Mouse (Mus musculus) gastrocnemius, adult 8-10 months (tissue): ENCODE results near the gene 1700020D05Rik. TPM values are rescaled to one million over a fixed set of nuclear protein-coding genes. Genes with fewer than 3 reads are reported as not detected.
A peak's percentile ranks its signal among the peaks of the same experiment; 100 is the strongest.

Experiments used
- DNase-seq, 2 experiments: peaks; one replicate each; pipeline ENCODE4 v3.0.0; 2022; ENCODE audit warnings: low spot score in 2 of 2
- total RNA-seq, 4 experiments: library from RNA; stranded (reverse); gene quantifications; 2 replicates each; pipeline ENCODE4 v1.2.4; 2022

Gene 1700020D05Rik
- total RNA-seq: under 1 TPM in 3 of 4 experiments, not detected in 1; 0.31 to 0.67 (median 0.47) TPM

GRCm38 (mm10) chr19:5503687-5504086, at the start of gene 1700020D05Rik:
Gene 1700020D05Rik (minus strand): TSS chr19:5503787.
- no peak for DNase-seq

GRCm38 (mm10) chr19:5547471-5548056, 44.0 kb upstream of the 1700020D05Rik start:
- no peak for DNase-seq

- DNase-seq: no peak
These were observed 40.4 kb upstream of the 1700020D05Rik start for GRCm38 (mm10) chr19:5544031-5544430.

GRCm38 (mm10) chr19:5543362-5543761, 39.8 kb upstream of the 1700020D05Rik start:
- DNase-seq: no peak

- DNase-seq: no peak
These were observed 35.2 kb upstream of the 1700020D05Rik start for GRCm38 (mm10) chr19:5538786-5539185.

- no peak for DNase-seq
These were observed 28.9 kb upstream of the 1700020D05Rik start for GRCm38 (mm10) chr19:5532520-5532919.

GRCm38 (mm10) chr19:5530138-5530524, 26.5 kb upstream of the 1700020D05Rik start:
- DNase-seq: no peak

GRCm38 (mm10) chr19:5529325-5530137, 25.9 kb upstream of the 1700020D05Rik start:
- peak; percentile 91 to 94 for DNase-seq

- DNase-seq: peak in 1 of 2 experiments; percentile 8
These were observed 21.6 kb upstream of the 1700020D05Rik start for GRCm38 (mm10) chr19:5525204-5525603.

- DNase-seq: no peak
These were observed 15.1 kb upstream of the 1700020D05Rik start for GRCm38 (mm10) chr19:5518721-5519120.

- no peak for DNase-seq
These were observed 13.4 kb upstream of the 1700020D05Rik start for GRCm38 (mm10) chr19:5516906-5517505.

- no peak for DNase-seq
These were observed 12.5 kb upstream of the 1700020D05Rik start for GRCm38 (mm10) chr19:5515840-5516777.

GRCm38 (mm10) chr19:5513005-5513349, 9.4 kb upstream of the 1700020D05Rik start:
- no peak for DNase-seq

- no peak for DNase-seq
These were observed 8.8 kb upstream of the 1700020D05Rik start for GRCm38 (mm10) chr19:5512091-5513004.

GRCm38 (mm10) chr19:5511074-5511632, 7.6 kb upstream of the 1700020D05Rik start:
- DNase-seq: no peak

- DNase-seq: peak; percentile 96 to 99
These were observed 6.7 kb upstream of the 1700020D05Rik start, which contains the start of gene Snx32 for GRCm38 (mm10) chr19:5510031-5511026. Gene Snx32 (minus strand): TSS chr19:5510538.

GRCm38 (mm10) chr19:5500330-5500875, 3.2 kb downstream of the 1700020D05Rik start:
- no peak for DNase-seq

- no peak for DNase-seq
These were observed 7.6 kb downstream of the 1700020D05Rik start for GRCm38 (mm10) chr19:5496052-5496370.
